Mouse (Mus musculus) liver, postnatal 0 days (tissue): ENCODE data around the gene 1700040F15Rik. TPM values are rescaled to one million over a fixed set of nuclear protein-coding genes. Genes with fewer than 3 reads are reported as not detected.
"Not testable (repeated sequence)": the region's sequence is repeated elsewhere in the genome, so short reads cannot be mapped to it uniquely, and the experiment has no call there.

Source experiments
- ATAC-seq: fragments of 200-750 bp; cut with Nextera tagmentation; 2 replicates; pipeline ENCODE4 v1.8.0; 2017; ENCODE audit warnings: mild to moderate bottlenecking, moderate library complexity
- DNase-seq: peaks from one replicate; pipeline ENCODE4 v3.0.0-alpha.2; 2016
- H3K27ac ChIP-seq: fragments of 300-500 bp; sonication (generic); 2 replicates; pipeline ENCODE4 v1.5.1; 2014; ENCODE audit warnings: antibody characterized with exemption, moderate library complexity, mild to moderate bottlenecking, low read depth
- H3K27me3 ChIP-seq: fragments of 300-500 bp; sonication (generic); 2 replicates; pipeline ENCODE4 v1.6.1; 2014; ENCODE audit warnings: low read length, control low read depth, mixed read lengths; ENCODE audit not compliant: insufficient read depth
- H3K36me3 ChIP-seq: fragments of 300-500 bp; sonication (generic); replicated peaks from 2 replicates; pipeline ENCODE4 v1.6.1; 2014; ENCODE audit warnings: mild to moderate bottlenecking, control low read depth, low read length, moderate library complexity, mixed read lengths; ENCODE audit not compliant: insufficient read depth
- H3K4me1 ChIP-seq: fragments of 300-500 bp; sonication (generic); 2 replicates; pipeline ENCODE4 v1.6.1; 2014; ENCODE audit warnings: antibody characterized with exemption, mild to moderate bottlenecking, control low read depth; ENCODE audit not compliant: insufficient read depth
- H3K4me2 ChIP-seq: fragments of 300-500 bp; sonication (generic); 2 replicates; pipeline ENCODE4 v1.6.1; 2014; ENCODE audit warnings: low read depth, mild to moderate bottlenecking, low read length, moderate library complexity, mixed read lengths
- H3K4me3 ChIP-seq: fragments of 300-500 bp; sonication (generic); 2 replicates; pipeline ENCODE4 v1.5.1; 2014; ENCODE audit warnings: low read depth, low read length
- H3K9ac ChIP-seq: fragments of 300-500 bp; sonication (generic); replicated peaks from 2 replicates; pipeline ENCODE4 v1.6.1; 2014; ENCODE audit warnings: mild to moderate bottlenecking, moderate library complexity
- H3K9me3 ChIP-seq: fragments of 300-500 bp; sonication (generic); 2 replicates; pipeline ENCODE4 v1.6.1; 2016; ENCODE audit warnings: mild to moderate bottlenecking, control low read depth, low read length, mixed read lengths
- WGBS: fragments of 180-500 bp; shearing (Covaris S2); extraction: QIAGEN DNeasy Blood & Tissue Kit; methylation state at CpG from one replicate; pipeline ENCODE4 v1.1.7; 2014; ENCODE audit not compliant: insufficient replicate concordance; 5-methylcytosine and 5-hydroxymethylcytosine counted together
- polyA plus RNA-seq: library from polyadenylated mRNA; unstranded; fragments of >200 nt; fragmentation: Nextera tagmentation; extraction: Ambion mirVana; gene quantifications from 2 replicates; pipeline ENCODE4 v1.2.1, GENCODE M21; 2015

1700040F15Rik gene
- polyA plus RNA-seq, result not detected in 2 replicates

GRCm38 (mm10) chrY:61101947-61102346 lies at the start of gene 1700040F15Rik:
Gene 1700040F15Rik, plus strand, starts transcription at chrY:61102247.
- ATAC-seq, H3K4me2 ChIP-seq, H3K36me3 ChIP-seq, DNase-seq, H3K9me3 ChIP-seq, H3K27ac ChIP-seq, H3K4me1 ChIP-seq, H3K27me3 ChIP-seq, H3K4me3 ChIP-seq, H3K9ac ChIP-seq: not testable (repeated sequence)
- no CpG with 5 or more reads among the region's 8 CpGs for WGBS
